Mouse (Mus musculus) lung, postnatal 0 days (tissue): Measurements from ENCODE around the gene Lrrn4cl.

Source experiments
- CTCF ChIP-seq: IDR thresholded peaks from 2 replicates; pipeline ENCODE4 v1.5.1; 2016; ENCODE audit warnings: antibody characterized with exemption, mild to moderate bottlenecking
- EP300 ChIP-seq: IDR thresholded peaks from 2 replicates; pipeline ENCODE4 v1.6.1; 2016; ENCODE audit warnings: antibody characterized with exemption, mild to moderate bottlenecking, control low read depth

DNA sequence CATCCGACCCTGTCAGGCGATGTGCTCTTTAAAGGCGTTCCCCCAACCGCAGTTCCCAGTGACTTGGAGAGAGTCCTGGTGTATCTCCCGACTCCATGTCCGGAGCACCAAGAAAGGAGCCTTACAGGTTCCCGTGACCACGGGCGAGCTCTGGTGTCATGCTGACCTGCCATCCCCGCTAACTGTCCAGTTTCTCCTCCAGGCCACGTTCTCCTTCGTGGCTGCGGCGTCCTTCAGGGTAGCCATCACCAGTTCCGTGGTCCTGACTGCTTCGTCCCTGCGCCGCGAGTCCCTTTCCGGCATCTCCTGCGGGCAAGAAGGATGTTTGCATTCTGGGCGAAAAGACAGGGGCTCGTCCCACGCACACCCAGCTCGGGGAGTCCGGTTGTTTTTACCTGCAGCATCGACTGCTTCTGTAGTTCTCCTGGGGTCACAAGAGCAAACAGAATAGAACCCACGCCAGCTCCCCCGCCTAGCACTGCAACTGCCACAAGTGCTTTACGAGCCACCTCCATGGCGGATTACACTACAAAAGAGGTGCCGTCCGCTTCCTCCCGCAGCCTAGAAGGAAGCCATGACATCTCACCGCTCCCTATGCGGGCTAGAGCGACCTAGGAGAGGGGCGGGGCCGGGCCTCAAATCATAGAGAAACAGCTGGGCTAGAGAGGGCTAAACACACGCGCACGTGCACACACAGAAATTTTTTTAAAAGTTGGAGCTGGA is 29.9 kb downstream of the Lrrn4cl start, which contains the start of gene Uqcc3:
- no peak for TF ChIP-seq CTCF
- TF ChIP-seq EP300 = 0 out of 2 replicates have a peak, but pooled peaks have one; percentile 12
